Mouse (Mus musculus): ENCODE measurements around the gene Ppp1r3f. TPM values are rescaled to one million over a fixed set of nuclear protein-coding genes. Genes with fewer than 3 reads are reported as not detected.

The Ppp1r3f gene
- total and polyA plus RNA-seq, 3 experiments = 1.7 to 2.0 TPM; not detected in 1

- Histone ChIP-seq H3K27ac (ENCODE audit: control insufficient read depth, low read depth, low read length) (no peak overlapping the region), H3K9ac (ENCODE audit: control insufficient read depth, low read depth, low read length, poor library complexity, severe bottlenecking) (peak overlapping the region; percentile 32; the same call in 1 of the 2 replicates), H3K4me1 (ENCODE audit: control insufficient read depth in 1 of 2, insufficient read depth in 2 of 2, low read length in 2 of 2) (peaks cover 0 to 12% of the 10 kb centered on the region in 2 experiments; a peak in 2 of 4 replicates), H3K36me3 (ENCODE audit: control insufficient read depth in 1 of 2, insufficient read depth in 2 of 2, low read length in 2 of 2) (peaks cover 0 to 5% of the 10 kb centered on the region in 2 experiments; a peak in 3 of 4 replicates), H3K4me3 (ENCODE audit: control insufficient read depth in 1 of 2, insufficient read depth in 1 of 2, low read depth in 2 of 2, low read length in 2 of 2) (peak overlapping the region; percentile 49 to 66), H3K27me3 (ENCODE audit: control insufficient read depth in 1 of 2, insufficient read depth in 2 of 2, low read length in 2 of 2) (peaks cover 0 to 2% of the 10 kb centered on the region in 2 experiments; a peak in 1 of 4 replicates), H3K9me3 (replicated peaks; ENCODE audit: insufficient read depth, low read length) (no peaks in the 10 kb centered on the region), H3K79me2 (ENCODE audit: control insufficient read depth, insufficient read depth, low read length, poor library complexity) (peaks cover 5% of the 10 kb centered on the region; the same call in 1 of the 2 replicates)
- TF ChIP-seq EP300 (IDR thresholded peaks at IDR 0.05; ENCODE audit: low read depth in 1 of 2, low read length in 2 of 2) = no peak
- TF ChIP-seq ZMIZ1 (IDR thresholded peaks at IDR 0.05; ENCODE audit: low read depth, low read length) = peak; percentile 47; the same call in 1 of the 2 replicates
- DNase-seq (ENCODE audit: low read depth, low spot score) = no peak
These were observed 31.5 kb upstream of the Ppp1r3f start for GRCm38 (mm10) chrX:7605575-7605941.

GRCm38 (mm10) chrX:7604879-7605574, 30.9 kb upstream of the Ppp1r3f start, which contains the start of gene Ccdc22:
Gene Ccdc22 (minus strand): TSS chrX:7605517.
- Histone ChIP-seq H3K4me3 (ENCODE audit: control insufficient read depth in 1 of 2, insufficient read depth in 1 of 2, low read depth in 2 of 2, low read length in 2 of 2) (peak within 1 kb of the TSS; percentile 49 to 66), H3K27ac (ENCODE audit: control insufficient read depth, low read depth, low read length) (peak within 1 kb of the TSS; percentile 20), H3K27me3 (ENCODE audit: control insufficient read depth in 1 of 2, insufficient read depth in 2 of 2, low read length in 2 of 2) (peaks cover 0 to 2% of the 10 kb centered on the region in 2 experiments; a peak in 1 of 4 replicates), H3K4me1 (ENCODE audit: control insufficient read depth in 1 of 2, insufficient read depth in 2 of 2, low read length in 2 of 2) (peaks cover 0 to 12% of the 10 kb centered on the region in 2 experiments; a peak in 2 of 4 replicates), H3K79me2 (ENCODE audit: control insufficient read depth, insufficient read depth, low read length, poor library complexity) (peaks cover 5% of the 10 kb centered on the region; the same call in 1 of the 2 replicates), H3K9ac (ENCODE audit: control insufficient read depth, low read depth, low read length, poor library complexity, severe bottlenecking) (peak within 1 kb of the TSS; percentile 76), H3K9me3 (replicated peaks; ENCODE audit: insufficient read depth, low read length) (no peaks in the 10 kb centered on the region), H3K36me3 (ENCODE audit: control insufficient read depth in 1 of 2, insufficient read depth in 2 of 2, low read length in 2 of 2) (peaks cover 0 to 5% of the 10 kb centered on the region in 2 experiments; a peak in 3 of 4 replicates)
- peak; percentile 96 for DNase-seq (ENCODE audit: low read depth, low spot score)
- TF ChIP-seq MYB (IDR thresholded peaks at IDR 0.05; ENCODE audit: low read depth, low read length) (no peak), SMC3 (IDR thresholded peaks at IDR 0.05; ENCODE audit: low read depth, low read length) (no peak), ELF1 (IDR thresholded peaks at IDR 0.05; ENCODE audit: low read depth, low read length) (no peak), ZC3H11A (IDR thresholded peaks at IDR 0.05; ENCODE audit: low read depth, low read length) (no peak), CHD2 (IDR thresholded peaks at IDR 0.05; ENCODE audit: low read length) (no peak), UBTF (IDR thresholded peaks at IDR 0.05; ENCODE audit: borderline replicate concordance, insufficient read depth, low read depth, low read length) (no peak), TAL1 (IDR thresholded peaks at IDR 0.05; ENCODE audit: low read length) (peak; percentile 59), HCFC1 (IDR thresholded peaks at IDR 0.05; ENCODE audit: low read depth, low read length) (peak; percentile 100), EP300 (IDR thresholded peaks at IDR 0.05; ENCODE audit: low read depth in 1 of 2, low read length in 2 of 2) (no peak), GABPA (IDR thresholded peaks at IDR 0.05; ENCODE audit: low read depth, low read length) (no peak), POLR2A (IDR thresholded peaks at IDR 0.05; ENCODE audit: control insufficient read depth in 1 of 2, insufficient read depth in 1 of 2, low read depth in 1 of 2, low read length in 2 of 2, poor library complexity in 1 of 2) (peak in 1 of 2 experiments; percentile 75; a peak in 2 of 4 replicates), NELFE (IDR thresholded peaks at IDR 0.05; ENCODE audit: low read depth, low read length) (peak; percentile 45), ZNF384 (IDR thresholded peaks at IDR 0.05; ENCODE audit: low read depth, low read length) (peak; percentile 87), USF1 (IDR thresholded peaks at IDR 0.05; ENCODE audit: low read depth, low read length) (peak; percentile 100), GATA1 (IDR thresholded peaks at IDR 0.05; ENCODE audit: low read depth, low read length) (peak; percentile 56), MYC (IDR thresholded peaks at IDR 0.05; ENCODE audit: low read depth, low read length) (peak; percentile 72; the same call in 1 of the 2 replicates), JUND (IDR thresholded peaks at IDR 0.05; ENCODE audit: low read depth, low read length) (no peak), CHD1 (IDR thresholded peaks at IDR 0.05; ENCODE audit: low read depth, low read length) (no peak), ZMIZ1 (IDR thresholded peaks at IDR 0.05; ENCODE audit: low read depth, low read length) (no peak), KAT2A (conservative IDR thresholded peaks at IDR 0.05; ENCODE audit: low read depth, low read length) (peak; percentile 94), NRF1 (IDR thresholded peaks at IDR 0.05; ENCODE audit: insufficient read depth, low read depth, low read length, poor library complexity, severe bottlenecking) (peak; percentile 74), POLR2AphosphoS5 (IDR thresholded peaks at IDR 0.05; ENCODE audit: borderline replicate concordance, low read depth, low read length) (no peak), ETS1 (IDR thresholded peaks at IDR 0.05; ENCODE audit: low read depth, low read length) (no peak), CTCF (IDR thresholded peaks at IDR 0.05 in 2 of 3, conservative IDR thresholded peaks at IDR 0.05 in 1 of 3; ENCODE audit: control insufficient read depth in 1 of 3, insufficient read depth in 1 of 3, low read depth in 2 of 3, low read length in 3 of 3, poor library complexity in 1 of 3, severe bottlenecking in 1 of 3) (no peak), TBP (IDR thresholded peaks at IDR 0.05; ENCODE audit: low read depth, low read length) (0 out of 2 replicates have a peak, but pooled peaks have one; percentile 55), MAX (IDR thresholded peaks at IDR 0.05; ENCODE audit: low read length) (peak; percentile 96), E2F4 (IDR thresholded peaks at IDR 0.05; ENCODE audit: borderline replicate concordance, low read depth, low read length) (no peak), USF2 (IDR thresholded peaks at IDR 0.05; ENCODE audit: borderline replicate concordance in 1 of 2, insufficient read depth in 1 of 2, low read depth in 1 of 2, low read length in 2 of 2) (peak; percentile 82 to 94), SIN3A (IDR thresholded peaks at IDR 0.05; ENCODE audit: low read length) (peak; percentile 92)

Data from MEL (cell line).